Mouse (Mus musculus) embryonic facial prominence, embryonic 15.5 days (tissue): ENCODE measurements around the gene Prim2. TPM values are rescaled to one million over a fixed set of nuclear protein-coding genes. Genes with fewer than 3 reads are reported as not detected.

Experiments used
- polyA plus RNA-seq: library from polyadenylated mRNA; unstranded; fragments of >200 nt; fragmentation: Nextera tagmentation; extraction: Ambion mirVana; gene quantifications from 2 replicates; pipeline ENCODE4 v1.2.1, GENCODE M21; 2015

Prim2 gene
- polyA plus RNA-seq, 1 experiment from 2014 or later, result 30.3 TPM

Other genes starting within 250 kb of the Prim2 start
- 28.1 and 28.2 TPM in 2 replicates for gene Rab23, start 50.1 kb upstream of the Prim2 start, polyA plus RNA-seq
- gene Bag2, start 88.0 kb upstream of the Prim2 start, polyA plus RNA-seq, result 55.5 and 56.6 TPM in 2 replicates
- gene Zfp451, start 144.8 kb upstream of the Prim2 start, polyA plus RNA-seq, result 23.7 and 25.4 TPM in 2 replicates
- 0.98 and 2.0 TPM in 2 replicates for gene Bend6, start 238.0 kb upstream of the Prim2 start, polyA plus RNA-seq
- 22.8 and 28.7 TPM in 2 replicates for gene Dst, start 238.4 kb upstream of the Prim2 start, polyA plus RNA-seq